Mouse (Mus musculus) granulocyte monocyte progenitor cell, adult 5-6 weeks (primary cell): ENCODE measurements around the gene Prkag1. TPM values are rescaled to one million over a fixed set of nuclear protein-coding genes. Genes with fewer than 3 reads are reported as not detected.
A peak's percentile ranks its signal among the peaks of the same experiment; 100 is the strongest.

Experiments used
- ATAC-seq: replicated peaks from 2 replicates; pipeline ENCODE4 v1.8.0; 2016; ENCODE audit warnings: mild to moderate bottlenecking, moderate TSS enrichment, inconsistent platforms; ENCODE audit not compliant: poor library complexity, severe bottlenecking
- total RNA-seq, 2 experiments: library from RNA; stranded (forward) in 1 of 2; stranded (reverse) in 1 of 2; fragments of 200-712, 200-1000 nt in 1 of 2; fragments of >200 nt in 1 of 2; fragmentation: Nextera tagmentation in 1 of 2; gene quantifications; 2 replicates each; pipeline ENCODE4 v1.2.3; 2014 to 2017

Gene Prkag1
- total RNA-seq, 2 experiments from 2014 or later: 63.8 to 85.0 TPM

DNA sequence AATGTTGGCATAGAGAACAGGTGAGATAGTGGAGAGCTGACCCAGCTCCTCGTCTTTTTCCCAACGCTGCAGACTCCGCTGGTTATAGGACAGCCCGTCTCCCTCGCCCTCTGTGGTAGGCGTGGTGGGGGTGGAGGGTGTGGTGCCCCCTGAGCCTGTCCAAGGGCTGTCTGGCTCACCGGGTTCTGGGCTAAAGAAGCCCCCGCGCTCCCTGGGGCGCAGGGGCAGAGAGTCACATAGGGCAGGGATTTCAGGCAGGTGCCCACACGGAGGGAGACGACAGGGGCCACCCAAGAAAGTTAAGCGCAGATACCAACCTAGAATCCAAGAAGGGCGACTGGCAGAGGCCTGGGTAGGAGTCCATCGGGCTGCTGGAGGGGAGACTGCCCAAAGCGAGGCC lies 22.9 kb upstream of the Prkag1 start:
- ATAC-seq: no peak

DNA sequence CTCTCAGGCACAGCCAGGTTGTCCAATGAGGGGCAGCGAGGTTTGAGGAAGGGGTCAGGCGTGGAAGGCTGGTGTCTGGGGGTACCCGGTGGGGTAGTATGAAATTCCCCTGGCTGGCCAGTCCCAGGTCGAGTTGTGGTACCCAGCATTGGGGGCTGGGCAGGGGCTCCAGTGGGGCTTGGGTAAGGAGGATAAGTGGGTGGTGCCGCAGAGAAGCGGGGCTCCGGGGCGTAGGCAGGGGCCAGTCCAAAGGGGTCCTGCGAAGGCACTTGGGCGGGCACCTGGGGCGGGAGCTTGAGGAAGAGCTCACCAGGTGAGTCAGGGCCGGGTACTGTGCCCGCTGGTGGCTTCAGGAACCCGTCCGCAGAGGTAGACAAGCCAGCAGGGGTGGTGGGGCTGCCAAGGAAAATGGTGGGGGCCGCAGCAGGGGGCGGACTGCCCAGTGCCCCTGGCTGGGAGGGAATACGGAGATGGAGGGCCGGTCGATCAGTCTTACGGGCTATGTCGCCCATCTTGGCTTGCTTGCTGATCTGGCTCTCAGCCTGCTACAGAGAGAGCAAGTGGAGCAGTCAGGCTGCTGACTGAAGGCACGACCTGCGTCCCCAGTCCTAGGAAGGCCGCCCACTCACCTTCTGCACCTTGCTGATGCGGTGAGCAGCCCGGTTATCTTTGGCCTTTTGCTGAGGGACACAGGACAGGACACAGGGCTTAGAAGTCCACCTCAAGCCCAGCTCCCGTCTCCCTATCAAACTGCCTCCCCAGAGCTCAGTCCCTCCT lies 22.0 kb upstream of the Prkag1 start:
- no peak for ATAC-seq

- ATAC-seq: no peak
These were observed 21.4 kb upstream of the Prkag1 start for GRCm38 (mm10) chr15:98852733-98853132.

- ATAC-seq: no peak
These were observed 20.8 kb upstream of the Prkag1 start for GRCm38 (mm10) chr15:98852071-98852470.

DNA sequence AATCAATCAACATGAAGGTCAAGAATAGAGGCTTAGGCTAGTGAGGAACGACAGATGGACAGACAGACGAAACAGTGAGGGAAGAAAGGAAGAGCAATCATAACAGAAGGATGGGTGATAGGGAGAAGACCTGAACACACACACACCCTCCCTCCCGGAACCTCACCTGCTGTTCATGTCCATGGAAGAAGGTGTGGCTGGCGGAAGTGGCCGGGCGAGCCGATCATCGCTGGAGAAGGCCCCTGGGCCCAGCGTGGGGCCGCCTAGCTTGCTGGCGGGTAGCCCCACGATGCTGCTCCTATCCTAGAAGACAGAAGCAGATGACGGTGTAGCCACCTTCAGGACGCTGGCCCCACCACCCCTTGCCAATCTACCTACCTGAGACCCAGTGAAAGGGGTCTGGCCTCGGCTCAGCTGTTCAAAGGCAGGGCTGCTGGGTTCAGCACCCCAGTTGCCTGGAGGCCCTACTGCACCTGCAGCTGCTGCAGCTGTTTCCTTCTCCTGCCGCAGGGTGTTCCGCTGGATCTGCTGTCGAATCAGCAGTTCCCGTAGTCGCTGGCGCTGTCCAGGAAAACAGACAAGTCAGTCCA lies 20.0 kb upstream of the Prkag1 start:
- no peak for ATAC-seq

DNA sequence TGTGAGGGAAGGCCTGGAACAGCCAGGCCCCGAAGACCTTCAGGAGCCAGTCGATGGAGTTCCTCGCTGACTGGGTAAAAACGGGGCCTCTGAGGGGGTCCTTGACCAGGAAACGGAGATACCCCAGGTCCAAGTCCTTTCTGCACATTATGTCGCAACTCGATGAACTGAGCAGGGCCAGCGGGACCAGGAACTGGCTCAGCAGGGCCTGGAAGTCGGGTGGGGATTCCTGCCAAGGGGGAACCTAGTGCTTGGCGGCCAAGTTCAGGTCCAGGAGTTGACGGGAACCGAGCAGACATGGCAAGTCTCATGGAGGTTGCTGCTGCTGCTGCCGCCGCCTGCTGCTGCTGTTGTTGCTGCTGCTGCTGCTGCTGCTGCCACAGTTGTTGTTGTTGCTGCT lies 19.3 kb upstream of the Prkag1 start:
- no peak for ATAC-seq

DNA sequence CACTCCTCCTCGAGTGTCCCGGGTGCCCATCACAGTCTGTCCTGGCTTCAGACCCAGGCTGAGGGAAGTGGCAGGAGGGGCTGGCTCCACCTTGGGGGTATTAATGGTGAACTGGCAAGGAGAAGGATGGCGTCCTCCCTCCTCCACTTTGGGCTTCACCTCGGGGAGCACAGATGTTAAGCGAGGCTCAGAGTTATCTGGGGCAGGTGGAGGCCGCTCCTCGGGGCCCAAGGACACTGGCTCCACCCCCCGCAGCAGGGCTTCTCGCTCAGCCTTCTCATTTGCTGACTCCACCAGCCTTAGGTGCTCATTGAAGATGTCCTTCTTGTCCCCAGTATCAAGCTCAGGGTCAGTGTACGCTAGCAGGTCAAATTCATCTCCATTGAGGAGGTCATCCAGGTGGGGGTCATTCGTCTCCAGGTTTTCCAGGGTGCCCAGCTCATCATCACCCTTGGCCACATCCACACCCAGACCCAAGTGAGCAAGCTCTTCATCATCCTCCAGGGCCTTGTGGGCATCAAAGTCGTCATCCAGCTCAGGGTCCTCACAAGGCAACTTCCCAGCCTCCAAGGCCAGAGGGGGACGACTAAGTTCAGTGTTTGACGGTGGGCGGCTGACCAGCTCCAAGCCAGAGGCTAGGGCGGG lies 18.8 kb upstream of the Prkag1 start:
- ATAC-seq: no peak

- ATAC-seq: no peak
These were observed 17.8 kb upstream of the Prkag1 start for GRCm38 (mm10) chr15:98849165-98849564.

DNA sequence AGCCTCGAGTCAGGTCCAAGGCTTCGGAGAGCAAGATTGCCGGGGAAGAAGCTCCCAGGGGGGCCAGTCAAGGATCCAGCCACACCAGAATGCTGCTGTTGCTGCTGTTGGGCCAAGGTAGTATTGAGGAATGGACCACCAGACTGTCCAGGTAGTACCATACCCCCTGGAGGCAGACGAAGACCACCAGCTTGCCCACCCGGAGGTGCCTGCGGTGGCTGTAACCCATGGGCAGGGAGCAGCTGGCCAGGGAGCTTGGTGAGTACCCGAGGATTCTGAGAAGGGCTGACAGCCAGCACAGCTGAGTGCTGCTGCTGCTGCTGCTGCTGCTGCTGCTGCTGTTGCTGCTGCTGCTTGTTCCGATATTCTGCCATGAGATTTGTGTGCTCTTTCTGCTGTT lies 14.8 kb upstream of the Prkag1 start:
- ATAC-seq: no peak

GRCm38 (mm10) chr15:98845149-98845548 lies 13.8 kb upstream of the Prkag1 start:
- no peak for ATAC-seq

DNA sequence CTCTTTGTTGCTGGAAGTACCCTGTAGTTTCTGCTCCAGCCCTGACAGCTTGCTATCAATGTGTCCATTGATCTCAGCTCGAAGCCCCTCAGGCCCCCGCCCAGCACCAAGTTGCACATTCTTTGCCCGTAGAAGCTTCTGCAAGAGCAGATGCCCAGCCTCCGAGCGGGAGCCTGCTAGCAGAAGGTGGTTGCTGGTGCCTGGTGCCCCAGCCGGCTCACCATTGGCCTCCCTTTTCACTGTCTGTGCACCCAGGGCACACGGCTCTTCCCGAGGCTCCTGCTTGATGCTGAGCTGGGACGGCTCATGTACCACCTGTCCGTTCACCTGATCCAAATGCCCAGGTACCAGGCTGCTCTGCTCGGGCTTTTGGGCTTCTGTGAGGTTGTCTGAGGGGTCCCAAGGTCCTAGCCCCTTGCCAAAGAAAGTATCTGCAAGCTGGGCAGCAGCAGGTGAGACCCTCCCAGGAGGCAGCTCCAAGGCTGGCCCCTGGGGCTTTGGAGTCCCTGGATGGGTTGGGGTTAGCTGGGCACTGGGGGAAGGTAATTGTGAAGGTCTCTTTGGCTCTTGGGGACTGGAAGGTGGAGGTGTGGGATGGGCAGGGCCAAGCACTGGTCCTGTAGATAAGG lies 12.4 kb upstream of the Prkag1 start:
- ATAC-seq: no peak

DNA sequence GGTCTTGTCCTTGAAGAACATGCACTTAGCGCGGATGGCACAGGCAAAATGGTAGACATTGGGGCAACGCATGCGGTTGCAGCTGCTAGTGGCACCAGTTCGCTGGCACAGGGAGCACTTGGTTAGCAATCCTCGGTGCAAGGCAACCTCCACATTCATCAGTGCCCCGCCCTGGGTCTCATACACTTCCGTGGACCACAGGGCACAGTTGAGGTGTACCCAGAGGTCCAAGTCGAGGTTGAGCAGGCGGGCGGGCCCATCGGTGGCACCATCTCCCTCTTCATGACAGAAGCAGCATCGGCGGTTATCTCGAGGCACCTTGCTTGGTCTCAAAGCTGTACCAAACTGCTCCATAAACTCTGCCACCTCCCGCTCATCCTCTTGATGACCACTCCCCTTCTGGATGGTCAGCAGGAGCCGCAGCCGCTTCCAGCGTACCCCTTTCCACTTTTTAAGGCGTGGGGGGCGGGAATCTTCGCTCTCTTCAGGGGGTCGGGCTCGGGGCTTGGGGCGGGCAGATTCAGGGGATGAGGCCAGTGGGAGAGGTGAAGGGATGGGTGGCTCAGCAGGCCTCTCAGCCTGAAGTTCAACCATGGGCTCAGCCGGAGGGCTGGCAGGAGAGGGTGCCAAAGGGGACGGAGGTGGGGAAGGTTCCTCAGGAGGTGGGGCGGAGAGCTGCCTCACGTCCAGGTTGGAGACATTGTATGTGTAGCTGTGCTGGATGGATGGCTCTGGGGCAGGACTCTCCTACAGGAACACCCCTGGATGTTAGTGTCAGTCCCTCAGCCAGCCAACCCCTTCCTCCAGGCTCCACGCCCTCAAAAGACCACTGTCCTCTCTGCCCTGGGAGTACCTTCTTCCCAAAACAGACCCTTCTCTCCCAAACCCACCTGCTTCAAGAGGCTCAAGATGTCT lies 8.6 kb upstream of the Prkag1 start:
- ATAC-seq: no peak

DNA sequence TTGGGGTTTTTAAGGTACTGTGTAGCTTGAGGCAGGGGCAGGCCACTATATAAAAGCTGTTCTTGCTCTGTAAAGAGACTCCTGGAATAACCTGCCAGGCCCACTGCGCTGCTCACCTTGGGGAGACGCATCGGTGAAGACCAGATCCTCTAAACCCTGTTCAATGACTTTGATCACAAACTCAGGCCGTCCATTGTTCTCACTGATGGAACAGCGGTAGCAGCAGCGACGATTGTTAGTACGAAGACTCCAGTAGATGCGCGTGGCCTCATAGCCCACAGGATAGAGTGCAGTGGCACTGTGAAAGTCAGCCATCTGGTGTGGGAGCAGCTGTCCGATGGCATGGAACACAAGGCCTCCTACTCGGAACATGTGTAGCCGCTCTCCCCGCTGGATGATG lies 7.8 kb upstream of the Prkag1 start:
- no peak for ATAC-seq

DNA sequence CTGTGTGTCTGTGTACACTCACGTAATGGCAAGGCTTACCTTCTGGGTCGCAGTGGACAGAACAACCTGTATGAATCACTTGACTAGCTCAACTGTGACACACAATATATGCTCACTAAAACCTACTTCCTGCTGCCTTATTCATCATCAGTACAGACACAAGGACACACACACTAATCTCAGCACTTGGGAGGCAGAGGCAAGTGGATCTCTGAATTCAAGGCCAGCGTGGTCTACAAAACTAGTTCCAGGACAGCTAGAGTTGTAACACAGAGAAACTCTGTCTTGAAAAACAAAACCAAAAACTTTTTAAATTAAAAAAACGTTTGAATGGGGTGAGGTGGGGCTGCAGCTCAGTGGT lies 6.4 kb upstream of the Prkag1 start:
- no peak for ATAC-seq

GRCm38 (mm10) chr15:98837006-98837742 lies 5.9 kb upstream of the Prkag1 start:
- ATAC-seq: no peak

- no peak for ATAC-seq
These were observed 4.0 kb upstream of the Prkag1 start for GRCm38 (mm10) chr15:98835291-98835690.

DNA sequence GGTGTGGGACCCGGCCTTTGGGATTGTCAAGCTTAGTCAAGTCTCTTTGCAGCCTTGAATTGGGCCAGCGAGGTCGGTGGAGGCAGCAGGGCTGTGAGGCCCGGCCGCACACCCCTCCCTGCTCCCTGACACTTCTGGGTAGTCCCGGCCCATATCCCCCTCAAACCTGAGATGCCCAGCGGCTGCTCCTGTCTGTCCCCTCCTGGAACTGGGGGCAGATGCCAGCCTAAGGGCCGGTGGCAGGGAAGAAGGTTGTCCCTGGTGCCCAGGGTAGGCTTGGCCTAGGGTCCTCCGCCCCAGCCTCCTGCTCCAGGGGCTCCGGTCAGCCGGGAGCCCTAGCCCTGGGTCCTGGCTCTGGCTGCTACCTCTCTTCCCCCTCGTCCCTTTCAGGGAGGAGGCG lies 2.7 kb upstream of the Prkag1 start:
- ATAC-seq: no peak

- ATAC-seq: no peak
These were observed 2.0 kb upstream of the Prkag1 start for GRCm38 (mm10) chr15:98833281-98833680.

DNA sequence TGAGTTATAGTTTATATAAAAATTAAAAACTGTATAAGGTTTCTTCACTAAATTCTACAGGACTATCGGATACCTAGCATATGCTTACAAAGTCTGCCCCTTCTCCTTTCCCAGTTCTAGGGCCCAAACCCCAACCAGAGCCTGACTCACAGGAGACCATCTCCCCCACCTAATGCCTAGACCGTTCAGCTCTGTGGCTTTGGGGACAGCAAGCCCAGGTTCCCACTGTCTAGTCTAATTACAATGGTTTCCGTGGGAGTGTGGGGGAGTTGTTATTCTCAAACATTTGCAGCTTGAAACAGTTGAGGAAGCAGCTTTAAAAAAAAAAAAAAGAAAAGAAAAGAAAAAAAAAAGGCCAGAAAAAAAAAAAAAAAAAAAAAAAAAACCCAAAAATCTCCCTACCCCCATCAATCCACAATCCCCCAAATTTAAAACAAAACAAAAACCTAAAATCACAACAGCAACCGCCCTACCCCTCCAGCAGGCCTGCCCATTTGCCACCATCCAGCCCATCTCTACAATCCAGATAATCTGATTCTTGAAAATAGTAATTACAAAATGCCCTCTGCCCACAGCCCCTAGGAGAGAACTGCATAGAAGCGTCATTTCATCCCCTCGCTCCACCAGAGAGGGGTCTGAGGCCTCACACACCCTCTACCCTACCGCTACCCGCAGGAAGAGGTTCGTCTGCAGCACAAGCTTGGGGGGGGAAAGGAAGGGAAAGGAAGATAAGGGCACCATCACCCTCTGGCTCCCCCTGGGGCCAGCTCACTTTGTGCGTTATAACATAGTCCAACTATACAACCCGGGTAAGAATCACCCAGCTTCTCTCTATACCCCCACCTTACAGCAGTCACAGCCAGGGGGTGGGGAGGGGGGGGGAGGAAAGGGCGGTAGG lies 1.1 kb upstream of the Prkag1 start:
- peak; percentile 47 for ATAC-seq
